Mouse (Mus musculus) layer of hippocampus, postnatal 25 days (tissue): Measurements from ENCODE around the gene Rabep2. TPM values are rescaled to one million over a fixed set of nuclear protein-coding genes. Genes with fewer than 3 reads are reported as not detected.

Source experiments
- DNase-seq, 2 experiments: peaks; one replicate each; pipeline ENCODE4 v3.0.0; 2022; ENCODE audit warnings: mixed read lengths in 2 of 2, low spot score in 1 of 2; ENCODE audit errors: extremely low spot score in 1 of 2
- total RNA-seq, 2 experiments: library from RNA; stranded (reverse); gene quantifications; 2 replicates each; pipeline ENCODE4 v1.2.3; 2021

Gene Rabep2
- total RNA-seq, 2 experiments from 2014 or later: 9.8 to 13.5 TPM

- DNase-seq: no peak
Observed at GRCm38 (mm10) chr7:126429503-126429898, 942 bp downstream of the Rabep2 start.

- no peak for DNase-seq
Observed at GRCm38 (mm10) chr7:126430167-126430566, 1.6 kb downstream of the Rabep2 start.

- DNase-seq: no peak
Observed at GRCm38 (mm10) chr7:126434726-126435125, 6.2 kb downstream of the Rabep2 start.

- no peak for DNase-seq
Observed at GRCm38 (mm10) chr7:126435801-126436200, 7.2 kb downstream of the Rabep2 start.

GRCm38 (mm10) chr7:126436851-126437250 is 8.3 kb downstream of the Rabep2 start:
- DNase-seq: peak in 1 of 2 experiments; percentile 56

GRCm38 (mm10) chr7:126440134-126440533 is 11.6 kb downstream of the Rabep2 start:
- no peak for DNase-seq

GRCm38 (mm10) chr7:126443997-126444396 is 15.4 kb downstream of the Rabep2 start:
- no peak for DNase-seq

GRCm38 (mm10) chr7:126444536-126444935 is 16.0 kb downstream of the Rabep2 start:
- DNase-seq: no peak

- DNase-seq: no peak
Observed at GRCm38 (mm10) chr7:126445104-126445815, 16.7 kb downstream of the Rabep2 start.

GRCm38 (mm10) chr7:126446217-126446616 is 17.7 kb downstream of the Rabep2 start:
- no peak for DNase-seq

GRCm38 (mm10) chr7:126448481-126448880 is 19.9 kb downstream of the Rabep2 start:
- no peak for DNase-seq

GRCm38 (mm10) chr7:126449991-126450390 is 21.4 kb downstream of the Rabep2 start:
- DNase-seq: no peak

- no peak for DNase-seq
Observed at GRCm38 (mm10) chr7:126450641-126451040, 22.1 kb downstream of the Rabep2 start.

GRCm38 (mm10) chr7:126452244-126452643 is 23.7 kb downstream of the Rabep2 start:
- DNase-seq: no peak

GRCm38 (mm10) chr7:126453861-126454260 is 25.3 kb downstream of the Rabep2 start:
- DNase-seq: no peak

GRCm38 (mm10) chr7:126455242-126455641 is 26.7 kb downstream of the Rabep2 start:
- DNase-seq: no peak

GRCm38 (mm10) chr7:126456382-126457266 is 28.1 kb downstream of the Rabep2 start:
- no peak for DNase-seq

- DNase-seq: no peak
Observed at GRCm38 (mm10) chr7:126458225-126458624, 29.7 kb downstream of the Rabep2 start.

GRCm38 (mm10) chr7:126458844-126459618 is 30.5 kb downstream of the Rabep2 start:
- no peak for DNase-seq

- DNase-seq: no peak
Observed at GRCm38 (mm10) chr7:126460623-126461399, 32.3 kb downstream of the Rabep2 start.
